Mouse (Mus musculus): ENCODE results near the gene Dnlz. TPM values are rescaled to one million over a fixed set of nuclear protein-coding genes. Genes with fewer than 3 reads are reported as not detected.

The Dnlz gene
- polyA plus RNA-seq, 1 experiment from 2014 or later, result 24.7 TPM

DNA sequence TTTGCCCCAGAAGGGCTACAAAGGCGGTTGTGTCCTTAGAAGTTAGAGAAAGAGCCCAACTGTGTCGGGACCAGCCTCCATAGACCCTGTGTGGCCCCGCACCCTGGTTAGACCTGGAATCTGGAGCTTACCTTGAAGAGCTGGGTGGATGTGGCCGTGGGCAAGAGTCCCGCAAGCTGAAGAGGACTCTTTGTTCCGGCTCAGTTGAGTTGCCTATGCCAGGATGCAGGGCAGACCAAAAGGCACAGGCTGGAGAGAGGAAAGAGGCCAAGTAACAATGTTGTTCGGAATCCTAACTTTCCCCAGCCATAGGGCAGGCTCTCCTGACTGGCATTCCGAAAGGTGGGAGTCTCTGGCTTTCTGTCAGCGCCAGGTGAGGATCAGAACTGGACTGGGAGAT, 32.8 kb downstream of the Dnlz start:
- no peak for ATAC-seq (ENCODE audit: low read depth)
- peak overlapping the region; percentile 5; the same call in 1 of the 2 replicates for H3K9ac ChIP-seq (ENCODE audit: low read length)
- peaks cover 42% of the 10 kb centered on the region for H3K4me1 ChIP-seq (replicated peaks; ENCODE audit: control insufficient read depth, insufficient read depth, low read length)
- no peak overlapping the region for H3K4me2 ChIP-seq (ENCODE audit: low read depth, low read length)
- no peaks in the 10 kb centered on the region for H3K9me3 ChIP-seq (ENCODE audit: control insufficient read depth, low read length)
- peaks cover 10% of the 10 kb centered on the region for H3K36me3 ChIP-seq (ENCODE audit: control insufficient read depth, insufficient read depth, low read length)
- H3K4me3 ChIP-seq (ENCODE audit: low read length), result no peak overlapping the region
- WGBS, result 87% methylated on average over 9 of the region's 9 CpGs
- no peak overlapping the region for H3K27ac ChIP-seq (ENCODE audit: low read length)
- no peaks in the 10 kb centered on the region for H3K27me3 ChIP-seq (ENCODE audit: control insufficient read depth, insufficient read depth, low read depth, low read length)

DNA sequence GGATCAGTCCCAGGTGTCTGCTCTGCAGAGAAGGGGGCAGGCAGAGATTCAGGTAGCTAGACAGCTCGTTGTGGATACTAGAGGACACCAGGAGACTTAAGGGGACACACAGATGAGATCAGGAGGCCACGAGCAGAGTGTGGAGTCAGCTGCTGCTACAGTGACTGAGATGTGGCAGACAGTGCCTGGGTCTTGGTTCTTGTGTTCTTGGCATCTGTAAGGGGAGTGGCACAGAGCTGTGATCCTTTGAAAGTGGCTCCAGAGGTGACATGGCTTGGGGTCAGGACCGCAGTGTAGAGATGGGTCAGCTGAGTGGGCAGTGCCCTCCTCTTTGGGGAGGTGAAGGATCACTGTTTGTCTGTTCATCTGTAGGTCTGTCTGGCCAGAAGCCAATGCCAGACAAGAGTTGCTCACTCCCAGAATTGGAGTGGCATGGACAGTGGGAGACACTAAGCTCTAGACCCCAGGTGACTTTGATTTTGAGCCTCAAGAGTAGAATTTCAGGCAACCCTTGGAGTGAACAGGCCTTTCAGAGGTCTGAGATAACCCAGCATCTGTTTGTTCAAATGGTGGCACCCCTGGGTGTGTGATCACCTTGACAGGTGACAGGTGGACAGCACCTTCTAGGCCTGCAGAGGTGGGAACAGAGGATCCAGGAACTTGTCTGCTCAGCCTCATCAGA, 33.8 kb downstream of the Dnlz start:
- ATAC-seq (ENCODE audit: low read depth), result no peak
- 70% methylated on average over 3 of the region's 3 CpGs for WGBS
- peaks cover 42% of the 10 kb centered on the region for H3K4me1 ChIP-seq (replicated peaks; ENCODE audit: control insufficient read depth, insufficient read depth, low read length)
- H3K9ac ChIP-seq (ENCODE audit: low read length), result peak overlapping the region; percentile 35; the same call in 1 of the 2 replicates
- no peak overlapping the region for H3K4me3 ChIP-seq (ENCODE audit: low read length)
- H3K4me2 ChIP-seq (ENCODE audit: low read depth, low read length), result no peak overlapping the region
- no peaks in the 10 kb centered on the region for H3K9me3 ChIP-seq (ENCODE audit: control insufficient read depth, low read length)
- peaks cover under 1% of the 10 kb centered on the region; the same call in 1 of the 2 replicates for H3K36me3 ChIP-seq (ENCODE audit: control insufficient read depth, insufficient read depth, low read length)
- H3K27me3 ChIP-seq (ENCODE audit: control insufficient read depth, insufficient read depth, low read depth, low read length), result no peaks in the 10 kb centered on the region
- H3K27ac ChIP-seq (ENCODE audit: low read length), result no peak overlapping the region

DNA sequence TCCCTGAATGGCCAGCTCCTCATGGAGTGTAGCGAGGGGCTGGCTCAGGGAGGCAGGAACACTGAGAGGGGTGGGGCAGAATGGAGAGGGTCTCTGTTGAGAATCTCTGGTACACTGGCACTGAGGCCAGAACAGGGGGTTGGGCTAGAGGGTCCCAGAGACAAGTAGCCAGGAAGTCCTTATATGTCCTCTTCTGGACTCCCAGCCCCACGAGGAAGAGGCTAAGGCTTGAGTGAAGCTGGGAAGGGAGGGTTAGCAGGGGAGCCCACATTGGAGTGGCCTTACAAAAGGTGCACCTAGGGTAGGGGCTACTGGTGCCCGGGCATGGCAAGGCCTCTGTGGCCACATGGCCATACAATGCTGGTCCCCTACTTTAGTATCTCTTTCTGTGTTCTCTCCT, 34.5 kb downstream of the Dnlz start:
- no peaks in the 10 kb centered on the region; the same call in 1 of the 2 replicates for H3K36me3 ChIP-seq (ENCODE audit: control insufficient read depth, insufficient read depth, low read length)
- no peak for ATAC-seq (ENCODE audit: low read depth)
- peaks cover 44% of the 10 kb centered on the region for H3K4me1 ChIP-seq (replicated peaks; ENCODE audit: control insufficient read depth, insufficient read depth, low read length)
- 39% methylated on average over 3 of the region's 3 CpGs for WGBS
- no peaks in the 10 kb centered on the region for H3K27me3 ChIP-seq (ENCODE audit: control insufficient read depth, insufficient read depth, low read depth, low read length)
- peak overlapping the region; percentile 75 for H3K4me2 ChIP-seq (ENCODE audit: low read depth, low read length)
- H3K9me3 ChIP-seq (ENCODE audit: control insufficient read depth, low read length), result no peaks in the 10 kb centered on the region
- H3K9ac ChIP-seq (ENCODE audit: low read length), result no peak overlapping the region
- H3K27ac ChIP-seq (ENCODE audit: low read length), result no peak overlapping the region; the same call in 1 of the 2 replicates
- H3K4me3 ChIP-seq (ENCODE audit: low read length), result peak overlapping the region; percentile 89; the same call in 1 of the 2 replicates

GRCm38 (mm10) chr2:26316576-26317246, 35.2 kb downstream of the Dnlz start:
- Histone ChIP-seq H3K4me1 (replicated peaks; ENCODE audit: control insufficient read depth, insufficient read depth, low read length) (peaks cover 44% of the 10 kb centered on the region), H3K4me3 (ENCODE audit: low read length) (peak overlapping the region; percentile 89), H3K36me3 (ENCODE audit: control insufficient read depth, insufficient read depth, low read length) (no peaks in the 10 kb centered on the region), H3K9me3 (ENCODE audit: control insufficient read depth, low read length) (no peaks in the 10 kb centered on the region), H3K27me3 (ENCODE audit: control insufficient read depth, insufficient read depth, low read depth, low read length) (no peaks in the 10 kb centered on the region), H3K27ac (ENCODE audit: low read length) (peak overlapping the region; percentile 98), H3K4me2 (ENCODE audit: low read depth, low read length) (peak overlapping the region; percentile 75), H3K9ac (ENCODE audit: low read length) (peak overlapping the region; percentile 93)
- ATAC-seq (ENCODE audit: low read depth), result no peak
- WGBS, result 34% methylated on average over 9 of the region's 9 CpGs

DNA sequence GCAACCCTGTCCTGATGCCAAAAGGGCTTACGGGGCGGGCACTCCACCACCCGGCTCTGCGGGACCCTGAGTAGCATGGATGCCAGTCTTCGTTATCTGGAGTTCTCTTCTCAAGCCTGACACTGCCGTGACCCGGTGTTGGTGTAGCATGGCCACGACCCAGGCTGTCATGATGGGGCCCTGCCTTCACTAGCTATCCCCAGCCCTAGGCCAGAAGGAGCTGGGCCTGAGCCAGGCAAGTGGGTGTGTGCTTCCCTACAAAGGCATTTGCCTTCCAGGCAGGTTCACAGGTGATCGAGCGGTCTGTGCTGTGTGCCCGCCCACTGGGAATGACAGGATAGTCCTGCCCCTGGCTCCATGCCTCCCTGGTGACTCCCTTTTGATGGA, 36.0 kb downstream of the Dnlz start:
- under 1% methylated on average over 11 of the region's 11 CpGs for WGBS
- Histone ChIP-seq H3K27ac (ENCODE audit: low read length) (peak overlapping the region; percentile 98), H3K36me3 (ENCODE audit: control insufficient read depth, insufficient read depth, low read length) (no peaks in the 10 kb centered on the region), H3K9me3 (ENCODE audit: control insufficient read depth, low read length) (no peaks in the 10 kb centered on the region), H3K27me3 (ENCODE audit: control insufficient read depth, insufficient read depth, low read depth, low read length) (no peaks in the 10 kb centered on the region), H3K4me3 (ENCODE audit: low read length) (peak overlapping the region; percentile 89), H3K4me2 (ENCODE audit: low read depth, low read length) (peak overlapping the region; percentile 75), H3K9ac (ENCODE audit: low read length) (peak overlapping the region; percentile 93), H3K4me1 (replicated peaks; ENCODE audit: control insufficient read depth, insufficient read depth, low read length) (peaks cover 44% of the 10 kb centered on the region)
- peak; percentile 16; the same call in 1 of the 2 replicates for ATAC-seq (ENCODE audit: low read depth)

DNA sequence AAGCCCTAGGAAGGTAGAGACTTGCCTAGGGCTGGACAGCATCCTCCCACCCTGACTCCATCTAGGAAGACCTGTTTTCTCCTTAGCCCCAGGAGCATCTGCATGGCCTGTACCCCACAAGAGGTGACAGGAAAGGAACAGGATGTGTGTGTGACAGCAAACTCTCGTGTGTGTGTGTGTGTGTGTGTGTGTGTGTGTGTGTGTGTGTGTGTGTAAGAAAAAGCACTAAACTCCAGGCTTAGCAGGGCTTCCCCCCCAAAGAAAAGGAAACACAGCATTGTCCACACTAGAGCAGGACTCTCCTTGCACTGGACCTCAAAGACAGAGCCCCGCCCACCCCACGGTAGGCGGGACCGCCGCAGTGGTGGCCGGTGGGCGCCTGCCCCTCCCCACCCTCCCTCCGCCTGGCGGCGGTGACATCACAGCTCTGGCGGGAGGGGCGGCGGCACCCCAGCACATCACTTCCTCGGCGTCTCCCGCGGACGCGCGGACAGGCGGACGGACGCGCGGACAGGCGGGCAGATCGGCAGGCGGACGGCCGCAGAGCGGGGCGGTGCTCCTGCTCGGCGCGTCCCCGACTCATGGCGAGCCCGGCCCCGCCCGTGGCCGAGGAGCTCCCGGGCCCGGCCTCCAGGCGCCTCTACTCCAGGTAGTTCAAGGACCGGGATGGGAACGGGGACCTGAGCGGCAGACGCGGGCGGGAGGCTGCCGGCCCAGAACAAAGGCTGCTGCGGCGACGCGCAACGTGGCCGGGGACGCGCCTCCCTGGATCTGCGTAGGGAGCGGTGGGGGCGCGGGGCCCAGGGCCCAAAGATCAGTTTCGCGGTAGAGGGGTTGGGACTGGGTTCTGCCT, 36.6 kb downstream of the Dnlz start, which contains the start of gene Gpsm1:
Gene Gpsm1 (plus strand): TSS at position 444 of the 853 bp plus-strand sequence.
- Histone ChIP-seq H3K4me2 (ENCODE audit: low read depth, low read length) (peak within 1 kb of the TSS; percentile 75), H3K36me3 (ENCODE audit: control insufficient read depth, insufficient read depth, low read length) (no peaks in the 10 kb centered on the region), H3K9ac (ENCODE audit: low read length) (peak within 1 kb of the TSS; percentile 93), H3K4me1 (replicated peaks; ENCODE audit: control insufficient read depth, insufficient read depth, low read length) (peaks cover 48% of the 10 kb centered on the region), H3K27me3 (ENCODE audit: control insufficient read depth, insufficient read depth, low read depth, low read length) (no peaks in the 10 kb centered on the region), H3K4me3 (ENCODE audit: low read length) (peak within 1 kb of the TSS; percentile 89), H3K27ac (ENCODE audit: low read length) (peak within 1 kb of the TSS; percentile 98), H3K9me3 (ENCODE audit: control insufficient read depth, low read length) (no peaks in the 10 kb centered on the region)
- WGBS, result under 1% methylated on average over 54 of the region's 66 CpGs
- ATAC-seq (ENCODE audit: low read depth), result peak; percentile 81

GRCm38 (mm10) chr2:26314281-26315071, 37.4 kb downstream of the Dnlz start:
- 32% methylated on average over 13 of the region's 13 CpGs for WGBS
- Histone ChIP-seq H3K4me2 (ENCODE audit: low read depth, low read length) (peak overlapping the region; percentile 75), H3K9ac (ENCODE audit: low read length) (peak overlapping the region; percentile 93), H3K27me3 (ENCODE audit: control insufficient read depth, insufficient read depth, low read depth, low read length) (no peaks in the 10 kb centered on the region), H3K4me1 (replicated peaks; ENCODE audit: control insufficient read depth, insufficient read depth, low read length) (peaks cover 50% of the 10 kb centered on the region), H3K27ac (ENCODE audit: low read length) (peak overlapping the region; percentile 98), H3K36me3 (ENCODE audit: control insufficient read depth, insufficient read depth, low read length) (no peaks in the 10 kb centered on the region), H3K9me3 (ENCODE audit: control insufficient read depth, low read length) (no peaks in the 10 kb centered on the region), H3K4me3 (ENCODE audit: low read length) (peak overlapping the region; percentile 89)
- peak; percentile 83 for ATAC-seq (ENCODE audit: low read depth)

GRCm38 (mm10) chr2:26313394-26313793, 38.5 kb downstream of the Dnlz start:
- WGBS, result 88% methylated on average over 1 of the region's 1 CpGs
- ATAC-seq (ENCODE audit: low read depth), result no peak
- Histone ChIP-seq H3K27ac (ENCODE audit: low read length) (peak overlapping the region; percentile 98), H3K9me3 (ENCODE audit: control insufficient read depth, low read length) (no peaks in the 10 kb centered on the region), H3K4me2 (ENCODE audit: low read depth, low read length) (no peak overlapping the region), H3K27me3 (ENCODE audit: control insufficient read depth, insufficient read depth, low read depth, low read length) (no peaks in the 10 kb centered on the region), H3K36me3 (ENCODE audit: control insufficient read depth, insufficient read depth, low read length) (no peaks in the 10 kb centered on the region), H3K9ac (ENCODE audit: low read length) (no peak overlapping the region), H3K4me3 (ENCODE audit: low read length) (no peak overlapping the region), H3K4me1 (replicated peaks; ENCODE audit: control insufficient read depth, insufficient read depth, low read length) (peaks cover 49% of the 10 kb centered on the region)
